Mouse (Mus musculus) hindbrain, embryonic 13.5 days (tissue): ENCODE measurements around the gene Ager. TPM values are rescaled to one million over a fixed set of nuclear protein-coding genes. Genes with fewer than 3 reads are reported as not detected.

Source experiments
- ATAC-seq: fragments of 200-750 bp; cut with Nextera tagmentation; 2 replicates; pipeline ENCODE4 v1.8.0; 2017; ENCODE audit warnings: moderate TSS enrichment; ENCODE audit not compliant: low FRiP score
- H3K27ac ChIP-seq: fragments of 300-500 bp; sonication (generic); 2 replicates; pipeline ENCODE4 v1.5.1; 2015; ENCODE audit warnings: inconsistent platforms, mild to moderate bottlenecking, moderate library complexity
- H3K27me3 ChIP-seq: fragments of 300-500 bp; sonication (generic); 2 replicates; pipeline ENCODE4 v1.6.1; 2015; ENCODE audit warnings: mild to moderate bottlenecking, inconsistent platforms
- H3K36me3 ChIP-seq: fragments of 300-500 bp; sonication (generic); 2 replicates; pipeline ENCODE4 v1.6.1; 2015; ENCODE audit warnings: mild to moderate bottlenecking, inconsistent platforms
- H3K4me1 ChIP-seq: fragments of 300-500 bp; sonication (generic); replicated peaks from 2 replicates; pipeline ENCODE4 v1.6.1; 2015; ENCODE audit warnings: inconsistent platforms
- H3K4me2 ChIP-seq: fragments of 300-500 bp; sonication (generic); 2 replicates; pipeline ENCODE4 v1.6.1; 2015; ENCODE audit warnings: inconsistent platforms, mild to moderate bottlenecking, moderate library complexity
- H3K4me3 ChIP-seq: fragments of 300-500 bp; sonication (generic); 2 replicates; pipeline ENCODE4 v1.5.1; 2015; ENCODE audit warnings: mild to moderate bottlenecking, inconsistent platforms
- H3K9ac ChIP-seq: fragments of 300-500 bp; sonication (generic); 2 replicates; pipeline ENCODE4 v1.6.1; 2015; ENCODE audit warnings: mild to moderate bottlenecking, inconsistent platforms
- H3K9me3 ChIP-seq: fragments of 300-500 bp; sonication (generic); 2 replicates; pipeline ENCODE4 v1.6.1; 2016; ENCODE audit warnings: inconsistent platforms
- WGBS: fragments of 180-500 bp; shearing (Covaris S2); methylation state at CpG from one replicate; pipeline ENCODE4 v1.1.7; 2015; 5-methylcytosine and 5-hydroxymethylcytosine counted together
- polyA plus RNA-seq: library from polyadenylated mRNA; unstranded; fragments of >200 nt; fragmentation: Nextera tagmentation; extraction: Ambion mirVana; gene quantifications from 2 replicates; pipeline ENCODE4 v1.2.1, GENCODE M21; 2015

Gene Ager
- polyA plus RNA-seq, result 1.9 and 2.1 TPM in 2 replicates

DNA sequence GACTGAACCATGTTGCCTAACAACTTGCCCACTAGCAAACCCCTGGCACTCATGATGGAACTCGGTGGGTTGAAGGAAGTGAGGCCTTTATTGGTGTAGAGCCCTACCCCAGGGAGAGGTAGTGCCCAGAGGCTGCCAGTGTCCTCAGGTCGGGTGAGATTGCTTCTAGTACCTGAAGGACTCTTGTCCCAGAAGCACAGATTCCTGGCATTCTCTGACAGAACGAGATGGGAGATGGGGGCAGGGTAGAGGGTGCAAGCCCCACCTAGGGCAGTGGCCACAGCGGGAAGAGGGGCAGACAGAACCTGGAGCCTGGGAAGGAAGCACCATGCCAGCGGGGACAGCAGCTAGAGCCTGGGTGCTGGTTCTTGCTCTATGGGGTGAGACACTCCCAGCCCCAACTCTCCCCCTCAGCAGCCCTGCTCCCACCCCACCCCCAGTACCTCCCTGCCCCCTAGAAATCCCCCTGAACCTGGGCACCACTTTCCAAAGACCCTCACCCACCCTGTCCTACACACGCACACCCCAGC is at the start of gene Ager:
Gene Ager, plus strand, starts transcription at position 297 of the 530 bp plus-strand sequence.
- Histone ChIP-seq H3K4me3 (no peak within 1 kb of the TSS), H3K9ac (peak within 1 kb of the TSS; percentile 49), H3K9me3 (no peaks in the 10 kb centered on the region), H3K36me3 (peaks cover 42% of the 10 kb centered on the region), H3K27me3 (no peaks in the 10 kb centered on the region), H3K4me2 (no peak within 1 kb of the TSS), H3K4me1 (peaks cover 47% of the 10 kb centered on the region), H3K27ac (no peak within 1 kb of the TSS)
- ATAC-seq, result no peak
- WGBS, result 26% methylated on average over 6 of the region's 6 CpGs

DNA sequence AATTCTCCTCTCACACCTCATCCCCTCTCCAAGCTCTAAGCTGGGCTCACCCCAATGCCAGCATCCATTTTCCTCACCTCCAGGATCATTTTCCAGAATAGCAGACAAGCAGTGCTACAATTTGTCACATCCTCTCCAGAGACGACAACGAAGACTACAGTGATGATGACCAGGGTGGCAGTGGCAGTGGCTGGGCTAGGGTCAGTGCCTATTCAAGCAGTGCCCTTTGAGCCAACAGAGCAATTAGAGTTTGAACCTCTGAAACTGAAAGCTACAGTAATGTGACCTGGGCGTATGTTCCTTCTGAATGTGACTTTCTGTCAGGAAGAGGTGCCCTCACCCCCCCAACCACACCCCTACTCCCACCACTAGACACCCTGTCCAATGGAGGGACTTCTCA is 48.5 kb upstream of the Ager start:
- ATAC-seq, result no peak
- Histone ChIP-seq H3K27ac (no peak overlapping the region), H3K9ac (no peak overlapping the region), H3K4me3 (no peak overlapping the region), H3K4me1 (no peaks in the 10 kb centered on the region), H3K4me2 (no peak overlapping the region), H3K9me3 (no peaks in the 10 kb centered on the region), H3K36me3 (no peaks in the 10 kb centered on the region), H3K27me3 (no peaks in the 10 kb centered on the region)
- 89% methylated on average over 3 of the region's 3 CpGs for WGBS

DNA sequence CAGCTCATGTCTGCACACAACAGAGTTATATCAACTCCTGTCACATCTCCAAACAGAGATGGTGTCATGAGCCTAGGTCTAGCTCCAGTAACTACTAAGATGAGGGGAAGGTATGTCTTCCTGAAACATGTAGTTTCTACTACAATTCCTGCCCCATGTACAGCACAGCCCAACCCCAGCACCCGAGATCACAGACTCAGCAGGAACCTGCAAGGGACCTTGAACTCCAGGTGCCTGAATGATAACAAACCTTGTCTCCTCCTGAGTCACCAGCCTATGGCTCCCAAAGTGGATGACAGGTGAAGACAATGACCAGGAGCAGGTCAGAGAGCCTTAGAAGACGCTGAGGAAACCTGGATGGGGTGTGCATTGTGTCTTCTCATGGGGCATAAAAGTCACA is 47.8 kb upstream of the Ager start:
- ATAC-seq, result no peak
- Histone ChIP-seq H3K36me3 (no peaks in the 10 kb centered on the region), H3K4me1 (no peaks in the 10 kb centered on the region), H3K9me3 (no peaks in the 10 kb centered on the region), H3K9ac (no peak overlapping the region), H3K27me3 (no peaks in the 10 kb centered on the region), H3K27ac (no peak overlapping the region), H3K4me2 (no peak overlapping the region), H3K4me3 (no peak overlapping the region)
- 85% methylated on average over 2 of the region's 2 CpGs for WGBS

DNA sequence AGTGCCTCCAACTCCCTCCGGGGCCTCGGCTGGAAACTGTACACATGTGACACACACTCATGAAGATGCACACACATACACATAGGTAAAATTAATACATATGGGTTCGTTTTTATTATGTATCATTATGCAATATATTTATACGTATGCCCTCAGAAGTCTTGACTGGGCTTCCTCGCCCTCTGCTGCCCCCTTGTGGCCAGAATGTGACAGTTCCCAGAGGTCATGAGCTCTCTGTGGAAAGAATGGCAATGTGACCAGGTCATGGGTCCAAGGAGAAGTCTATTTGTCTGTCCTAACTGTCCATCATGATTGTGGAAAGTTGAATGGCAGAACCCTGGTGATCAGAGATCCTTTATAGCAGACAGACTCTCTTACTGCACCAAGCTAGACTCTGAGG is 42.2 kb upstream of the Ager start:
- ATAC-seq, result no peak
- Histone ChIP-seq H3K36me3 (no peaks in the 10 kb centered on the region), H3K27ac (no peak overlapping the region), H3K4me2 (no peak overlapping the region), H3K4me3 (no peak overlapping the region), H3K27me3 (no peaks in the 10 kb centered on the region), H3K9ac (no peak overlapping the region), H3K4me1 (no peaks in the 10 kb centered on the region), H3K9me3 (no peaks in the 10 kb centered on the region)
- 32% methylated on average over 5 of the region's 5 CpGs for WGBS

DNA sequence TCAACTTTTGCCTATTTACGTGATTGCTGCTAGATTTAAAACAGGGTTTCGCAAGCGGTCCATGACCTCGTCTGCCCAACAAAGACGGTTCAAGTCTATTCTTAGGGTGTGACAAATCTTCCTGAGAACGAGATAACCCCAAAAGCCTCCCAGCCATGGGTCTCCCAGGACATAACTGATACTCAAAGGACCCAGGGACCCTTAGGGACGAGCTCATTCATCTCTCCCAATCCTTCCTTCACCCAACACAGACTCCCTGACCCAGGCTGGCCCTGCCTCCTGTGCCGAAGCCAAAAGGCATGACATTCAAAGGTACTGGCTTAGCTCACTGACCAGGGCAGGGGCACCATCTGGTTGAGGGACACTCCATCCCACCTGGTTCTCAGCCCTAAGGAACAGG is 41.3 kb upstream of the Ager start:
- no peak overlapping the region for H3K27ac ChIP-seq
- H3K27me3 ChIP-seq, result no peaks in the 10 kb centered on the region
- no peaks in the 10 kb centered on the region for H3K9me3 ChIP-seq
- H3K4me3 ChIP-seq, result no peak overlapping the region
- no peaks in the 10 kb centered on the region for H3K36me3 ChIP-seq
- H3K9ac ChIP-seq, result no peak overlapping the region
- peaks cover 1% of the 10 kb centered on the region; the same call in 1 of the 2 replicates for H3K4me1 ChIP-seq
- ATAC-seq, result no peak
- H3K4me2 ChIP-seq, result no peak overlapping the region
- WGBS, result 85% methylated on average over 8 of the region's 8 CpGs

DNA sequence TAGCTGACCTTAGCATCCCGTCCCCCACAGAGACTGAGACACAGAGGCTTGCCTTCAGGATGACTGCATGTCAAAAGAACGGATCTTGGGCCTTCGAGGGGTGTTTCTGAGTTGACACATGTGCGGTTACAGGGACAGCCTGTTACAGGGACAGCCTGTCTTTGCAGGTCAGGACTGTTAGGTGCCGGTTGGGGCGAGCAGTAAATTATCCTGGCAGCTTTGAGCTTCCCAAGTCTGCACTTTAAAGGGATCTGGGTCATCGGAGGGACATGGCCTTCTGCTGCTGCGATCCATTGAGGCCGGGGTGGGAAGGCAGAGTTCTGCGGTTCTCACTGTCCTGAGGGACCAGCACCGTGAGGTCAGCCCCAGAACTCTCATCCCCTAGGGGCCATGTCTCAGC is 40.3 kb upstream of the Ager start:
- no peaks in the 10 kb centered on the region for H3K9me3 ChIP-seq
- no peak for ATAC-seq
- no peaks in the 10 kb centered on the region for H3K36me3 ChIP-seq
- 74% methylated on average over 11 of the region's 11 CpGs for WGBS
- H3K27ac ChIP-seq, result no peak overlapping the region
- no peak overlapping the region for H3K9ac ChIP-seq
- H3K4me1 ChIP-seq, result peaks cover 3% of the 10 kb centered on the region; the same call in 1 of the 2 replicates
- no peak overlapping the region for H3K4me2 ChIP-seq
- H3K4me3 ChIP-seq, result no peak overlapping the region
- no peaks in the 10 kb centered on the region for H3K27me3 ChIP-seq

DNA sequence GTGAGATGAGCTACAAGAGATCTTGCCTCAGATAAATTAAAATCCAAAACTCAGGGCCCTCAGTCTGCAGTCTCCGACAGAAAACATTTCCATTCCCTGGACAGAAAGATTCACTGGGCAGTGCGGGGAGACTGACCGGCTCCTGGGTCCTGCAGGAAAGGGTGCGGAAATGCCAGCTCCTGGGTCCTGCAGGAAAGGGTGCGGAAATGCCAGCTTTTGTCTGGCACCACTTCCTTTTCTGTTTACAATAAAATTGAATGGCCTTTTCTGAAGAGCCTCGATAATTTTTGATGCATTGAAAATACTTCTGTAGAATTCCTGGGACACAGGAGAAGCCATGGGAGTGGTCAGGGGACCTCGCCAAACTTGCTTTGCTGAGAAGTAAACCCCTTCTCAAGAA is 38.5 kb upstream of the Ager start:
- Histone ChIP-seq H3K4me3 (no peak overlapping the region), H3K4me1 (peaks cover 5% of the 10 kb centered on the region; the same call in 1 of the 2 replicates), H3K36me3 (no peaks in the 10 kb centered on the region), H3K27me3 (no peaks in the 10 kb centered on the region), H3K27ac (no peak overlapping the region), H3K9ac (no peak overlapping the region), H3K9me3 (no peaks in the 10 kb centered on the region), H3K4me2 (no peak overlapping the region)
- ATAC-seq, result no peak
- 90% methylated on average over 7 of the region's 7 CpGs for WGBS

DNA sequence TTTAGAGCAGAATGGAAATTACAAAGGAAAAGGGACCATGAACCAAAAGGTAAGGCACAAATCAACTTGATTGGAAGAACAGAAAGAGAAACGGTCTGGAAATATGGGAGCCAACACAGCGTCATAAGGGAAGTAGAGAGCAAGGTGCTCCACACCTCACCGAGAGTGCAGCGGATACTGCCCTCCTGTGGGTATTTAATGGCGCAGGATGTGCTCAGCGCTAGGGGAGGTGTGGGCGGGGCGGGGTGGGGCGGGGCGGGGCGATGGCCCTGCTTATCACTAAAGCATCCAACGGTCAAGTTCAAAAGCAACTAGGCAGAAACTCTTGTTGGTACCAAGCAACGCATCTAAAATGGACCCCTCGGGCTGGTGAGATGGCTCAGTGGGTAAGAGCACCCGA is 37.8 kb upstream of the Ager start:
- Histone ChIP-seq H3K27me3 (no peaks in the 10 kb centered on the region), H3K4me2 (no peak overlapping the region), H3K4me1 (peaks cover 10% of the 10 kb centered on the region; the same call in 1 of the 2 replicates), H3K36me3 (no peaks in the 10 kb centered on the region), H3K9ac (no peak overlapping the region), H3K27ac (no peak overlapping the region), H3K4me3 (no peak overlapping the region), H3K9me3 (no peaks in the 10 kb centered on the region)
- ATAC-seq, result no peak
- 28% methylated on average over 15 of the region's 15 CpGs for WGBS

DNA sequence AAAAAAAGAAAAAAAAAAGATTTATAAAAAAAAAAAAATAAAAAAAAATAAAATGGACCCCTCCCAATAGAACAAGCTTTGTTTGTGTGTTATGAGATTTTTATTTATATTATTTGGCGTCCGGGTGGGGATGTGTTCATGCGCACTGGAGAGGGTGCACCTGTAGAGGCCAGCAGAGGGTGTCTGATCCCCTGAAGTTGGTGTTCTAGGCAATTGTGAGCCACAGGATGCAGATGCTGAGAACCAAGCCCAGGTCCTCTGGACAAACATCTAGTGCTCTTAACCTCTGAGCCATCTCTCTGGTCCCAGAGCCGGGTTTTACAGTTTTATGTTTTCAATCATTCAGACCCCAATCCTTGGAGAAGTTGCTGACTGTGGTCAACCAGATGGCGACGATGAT is 37.2 kb upstream of the Ager start:
- no peak overlapping the region for H3K9ac ChIP-seq
- no peak overlapping the region for H3K27ac ChIP-seq
- no peak for ATAC-seq
- H3K4me2 ChIP-seq, result no peak overlapping the region
- H3K27me3 ChIP-seq, result peaks cover under 1% of the 10 kb centered on the region; the same call in 1 of the 2 replicates
- peaks cover 10% of the 10 kb centered on the region; the same call in 1 of the 2 replicates for H3K4me1 ChIP-seq
- no peaks in the 10 kb centered on the region for H3K9me3 ChIP-seq
- no peak overlapping the region for H3K4me3 ChIP-seq
- no peaks in the 10 kb centered on the region for H3K36me3 ChIP-seq
- WGBS, result 92% methylated on average over 6 of the region's 6 CpGs

DNA sequence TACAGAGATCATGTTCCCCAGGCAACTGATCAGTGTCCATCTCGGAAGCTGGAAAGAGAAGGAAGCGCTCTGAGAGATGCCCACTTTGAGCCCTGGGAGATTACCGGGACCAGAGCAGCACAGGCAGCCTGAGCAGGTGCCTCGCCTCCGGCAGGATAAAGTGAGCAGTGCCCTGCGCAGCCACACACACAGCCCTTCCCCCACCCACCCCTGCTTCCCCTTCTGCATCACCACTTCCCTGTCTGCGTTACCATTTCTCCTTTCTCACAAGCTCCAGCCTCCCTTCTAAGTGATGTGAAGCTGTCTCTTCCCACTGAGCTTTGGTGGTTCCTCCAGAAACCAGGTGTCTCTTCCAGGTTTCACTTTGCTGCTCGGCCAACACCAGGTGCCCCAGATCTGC is 36.5 kb upstream of the Ager start:
- Histone ChIP-seq H3K4me3 (no peak overlapping the region), H3K9ac (0 out of 2 replicates have a peak overlapping the region, but pooled peaks have one; percentile 19), H3K9me3 (no peaks in the 10 kb centered on the region), H3K4me2 (no peak overlapping the region), H3K27ac (no peak overlapping the region), H3K27me3 (peaks cover 8% of the 10 kb centered on the region; the same call in 1 of the 2 replicates), H3K36me3 (no peaks in the 10 kb centered on the region), H3K4me1 (peaks cover 10% of the 10 kb centered on the region; the same call in 1 of the 2 replicates)
- no peak for ATAC-seq
- WGBS, result 41% methylated on average over 8 of the region's 8 CpGs

DNA sequence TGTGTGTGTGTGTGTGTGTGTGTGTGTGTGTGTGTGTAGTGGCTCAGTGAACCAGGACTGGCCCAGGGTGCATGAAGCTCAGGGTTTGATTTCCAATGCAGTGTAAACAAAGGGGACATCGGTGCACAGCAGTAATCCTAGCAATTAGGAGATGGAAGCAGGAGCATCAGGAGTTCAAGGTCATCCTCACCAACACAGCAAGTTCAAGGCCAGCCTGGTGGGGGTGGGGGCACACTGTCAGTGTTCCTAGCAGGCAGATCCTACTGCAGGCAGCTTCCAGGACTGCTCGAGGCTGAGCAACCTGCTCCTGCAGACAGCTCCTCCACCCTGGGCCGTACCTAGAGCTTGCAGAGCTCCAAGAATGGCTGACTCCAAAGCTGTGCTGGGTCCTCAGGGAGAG is 35.1 kb upstream of the Ager start:
- Histone ChIP-seq H3K27ac (no peak overlapping the region), H3K36me3 (no peaks in the 10 kb centered on the region), H3K27me3 (peaks cover 11% of the 10 kb centered on the region), H3K9ac (no peak overlapping the region), H3K4me2 (no peak overlapping the region), H3K9me3 (no peaks in the 10 kb centered on the region), H3K4me1 (peaks cover 10% of the 10 kb centered on the region; the same call in 1 of the 2 replicates), H3K4me3 (no peak overlapping the region)
- ATAC-seq, result no peak
- WGBS, result 66% methylated on average over 3 of the region's 3 CpGs

DNA sequence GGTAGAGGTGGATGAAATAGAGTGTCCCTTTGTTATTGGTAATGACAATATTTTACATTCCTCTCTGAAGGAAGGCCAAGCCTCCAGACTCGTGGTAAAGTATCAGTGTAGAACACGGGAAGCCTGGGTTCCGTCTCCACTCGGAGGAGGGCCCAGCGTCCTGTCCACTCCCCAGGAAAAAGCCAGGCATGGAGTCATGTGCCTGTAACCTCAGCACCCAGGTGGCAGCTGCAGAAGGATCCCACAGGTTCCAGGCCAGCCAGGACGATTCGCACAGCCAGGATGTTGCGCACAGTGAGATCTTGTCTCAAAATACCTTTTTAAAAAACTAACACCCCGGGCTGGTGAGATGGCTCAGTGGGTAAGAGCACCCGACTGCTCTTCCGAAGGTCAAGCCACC is 34.3 kb upstream of the Ager start:
- H3K4me2 ChIP-seq, result no peak overlapping the region
- peaks cover 10% of the 10 kb centered on the region; the same call in 1 of the 2 replicates for H3K4me1 ChIP-seq
- no peak overlapping the region for H3K27ac ChIP-seq
- H3K9ac ChIP-seq, result no peak overlapping the region
- no peak overlapping the region for H3K4me3 ChIP-seq
- H3K27me3 ChIP-seq, result peaks cover 11% of the 10 kb centered on the region
- no peaks in the 10 kb centered on the region for H3K36me3 ChIP-seq
- 77% methylated on average over 11 of the region's 11 CpGs for WGBS
- H3K9me3 ChIP-seq, result no peaks in the 10 kb centered on the region
- ATAC-seq, result no peak

DNA sequence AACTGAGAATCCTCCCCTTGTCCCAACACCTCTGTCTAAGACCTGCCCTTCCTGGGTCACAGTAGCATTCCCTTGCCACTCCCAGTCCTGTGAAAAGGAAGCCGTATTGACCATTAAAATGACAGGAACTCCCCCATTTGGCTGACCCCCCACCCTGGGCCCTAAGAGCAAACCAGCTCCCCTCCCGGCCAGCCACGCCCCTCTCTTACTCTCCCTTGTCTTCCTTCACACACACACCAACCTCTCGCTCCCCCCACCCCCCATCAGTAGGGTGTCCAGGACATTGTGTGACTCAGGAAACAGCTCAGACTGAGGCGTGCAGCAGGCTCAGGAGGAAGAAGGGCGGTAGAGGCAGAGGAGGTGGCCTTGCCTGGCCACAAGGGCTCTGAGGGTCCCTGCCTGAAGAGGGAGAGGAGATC is 33.6 kb upstream of the Ager start, which contains the start of gene Notch4:
Gene Notch4, plus strand, starts transcription at position 266 of the 419 bp plus-strand sequence.
- Histone ChIP-seq H3K4me2 (peak within 1 kb of the TSS; percentile 17), H3K27me3 (peaks cover 11% of the 10 kb centered on the region), H3K36me3 (no peaks in the 10 kb centered on the region), H3K4me3 (no peak within 1 kb of the TSS), H3K9me3 (no peaks in the 10 kb centered on the region), H3K27ac (peak within 1 kb of the TSS; percentile 64), H3K9ac (peak within 1 kb of the TSS; percentile 51; the same call in 1 of the 2 replicates), H3K4me1 (peaks cover 10% of the 10 kb centered on the region; the same call in 1 of the 2 replicates)
- WGBS, result 20% methylated on average over 6 of the region's 6 CpGs
- no peak for ATAC-seq
